ENCODE assay signal across 9 mouse cellular contexts in the genomic region with DNA sequence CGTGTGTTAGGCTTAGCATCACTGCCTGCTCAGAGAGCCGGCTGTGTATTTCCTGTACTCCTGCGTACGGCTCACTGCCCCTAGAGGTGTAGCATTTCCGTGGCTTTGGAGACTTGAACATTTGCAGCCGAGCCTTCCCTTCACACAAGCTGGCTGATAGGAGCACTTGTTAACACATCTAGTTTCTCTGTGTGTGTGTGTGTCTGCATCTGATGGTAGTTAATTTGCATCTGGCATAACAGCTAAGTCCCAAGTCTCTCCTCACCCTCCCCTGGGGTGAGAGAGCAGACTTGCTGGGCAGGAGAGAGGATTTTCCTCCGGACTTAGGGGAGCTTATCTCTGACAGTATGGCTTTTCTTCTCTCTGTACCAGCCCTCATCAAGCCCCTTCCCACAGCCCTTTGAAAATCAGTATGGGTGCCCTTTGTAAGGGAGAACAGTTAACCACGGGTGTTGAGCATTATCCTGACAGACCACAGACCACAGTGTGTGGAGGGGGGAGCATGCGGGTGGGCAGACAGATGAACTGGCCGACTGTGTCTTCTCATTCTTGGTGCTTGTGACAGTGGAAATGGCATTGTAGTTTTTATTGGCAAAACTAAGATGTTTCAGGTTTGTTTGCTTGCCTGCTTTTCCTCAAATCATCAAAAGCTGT.
DNase-seq lines count a peak whose midpoint lies in the region; ATAC-seq lines count a peak whose summit lies in the region.
"Had no signal": no experiment of that assay in that cellular context is flagged by ENCODE, and none has a peak within 500 bp of the region (broad histone marks: within the 10 kb centered on the region; RNA-seq: fewer than 3 reads in every experiment).

No protein-coding gene starts in this region.

- no peaks in the 10 kb centered on the region for H3K9me3 ChIP-seq in embryonic facial prominence, embryonic 10.5 days

- H3K4me1 ChIP-seq in embryonic facial prominence, embryonic 10.5 days, result peaks cover 26% of the 10 kb centered on the region

- peaks cover 39% of the 10 kb centered on the region for H3K27me3 ChIP-seq in embryonic facial prominence, embryonic 10.5 days (replicated peaks; ENCODE audit: low read depth, poor library complexity, severe bottlenecking)
- H3K27me3 ChIP-seq: Patski had no signal

- 0 out of 2 replicates have a peak overlapping the region, but pooled peaks have one; percentile 3 for H3K27ac ChIP-seq in embryonic facial prominence, embryonic 10.5 days (replicated peaks)

- peak; percentile 43 for ATAC-seq in megakaryocyte progenitor cell, adult 5-6 weeks (replicated peaks; ENCODE audit: poor library complexity)
- ATAC-seq: Patski had no signal

- peak; percentile 1 for DNase-seq in CD4-positive, CD25-positive, alpha-beta regulatory T cell, adult 2 months (ENCODE audit: low read depth, low spot score)
- DNase-seq in embryonic facial prominence, embryonic 10.5 days (ENCODE audit: low spot score), result peak; percentile 26
- peak; percentile 14 to 17 for DNase-seq in heart, postnatal 10 days
- DNase-seq in gastrocnemius, adult 18-20 months (ENCODE audit: low spot score), result no peak
- no peak for DNase-seq in urinary bladder, adult 2 months (ENCODE audit: low spot score)
- no peak for DNase-seq in left cerebral cortex, postnatal 10 days (ENCODE audit: extremely low spot score in 1 of 2, low spot score in 2 of 2)
- no peak for DNase-seq in kidney, adult 18-20 months

- WGBS in embryonic facial prominence, embryonic 10.5 days, result 9% methylated on average over 10 of the region's 10 CpGs

- intact Hi-C loops in heart, postnatal 10 days (cut with DNase I), result no loop called here
- intact Hi-C loops in left cerebral cortex, postnatal 10 days (cut with DNase I), result no loop called here

- no peaks in the 10 kb centered on the region for H3K36me3 ChIP-seq in embryonic facial prominence, embryonic 10.5 days (replicated peaks)

- peak overlapping the region; percentile 56 for H3K4me3 ChIP-seq in embryonic facial prominence, embryonic 10.5 days

Comparison
In these comparisons a context has a peak if more than half of its experiments do, and no peak if none do; other contexts are left out.
1. DNase-seq: peak in CD4-positive, CD25-positive, alpha-beta regulatory T cell, adult 2 months (single experiment), embryonic facial prominence, embryonic 10.5 days (single experiment) and heart, postnatal 10 days (2 of 2); none in gastrocnemius, adult 18-20 months (single experiment), urinary bladder, adult 2 months (single experiment), left cerebral cortex, postnatal 10 days (0 of 2) and kidney, adult 18-20 months (single experiment).